In genomic region chr7:17007300-17007699, GRCm38 (mm10) we compare ENCODE assay signal across 11 mouse cellular contexts. TPM values are rescaled to one million over a fixed set of nuclear protein-coding genes. Genes with fewer than 3 reads are reported as not detected.
DNase-seq lines count a peak whose midpoint lies in the region; ATAC-seq lines count a peak whose summit lies in the region.
"Had no signal": no experiment of that assay in that cellular context is flagged by ENCODE, and none has a peak within 500 bp of the region (broad histone marks: within the 10 kb centered on the region; RNA-seq: fewer than 3 reads in every experiment).

No protein-coding gene starts in this region.

- H3K27ac ChIP-seq in liver, embryonic 12.5 days, result no peak overlapping the region
- H3K27ac ChIP-seq in stomach, embryonic 16.5 days (ENCODE audit: low read length), result no peak overlapping the region
- no peak overlapping the region for H3K27ac ChIP-seq in heart, embryonic 10.5 days
- H3K27ac ChIP-seq: forebrain, embryonic 12.5 days; limb, embryonic 15.5 days had no signal

- no peaks in the 10 kb centered on the region for H3K27me3 ChIP-seq in liver, embryonic 12.5 days (replicated peaks)
- H3K27me3 ChIP-seq in stomach, embryonic 16.5 days (ENCODE audit: control insufficient read depth, insufficient read depth, low read length), result no peaks in the 10 kb centered on the region
- H3K27me3 ChIP-seq in heart, embryonic 10.5 days (ENCODE audit: insufficient read depth, poor library complexity, severe bottlenecking), result no peaks in the 10 kb centered on the region
- H3K27me3 ChIP-seq: forebrain, embryonic 12.5 days; limb, embryonic 15.5 days had no signal

- no peak overlapping the region for H3K4me3 ChIP-seq in liver, embryonic 12.5 days
- no peak overlapping the region for H3K4me3 ChIP-seq in stomach, embryonic 16.5 days (replicated peaks; ENCODE audit: low read length)
- H3K4me3 ChIP-seq in heart, embryonic 10.5 days, result no peak overlapping the region
- H3K4me3 ChIP-seq: forebrain, embryonic 12.5 days; limb, embryonic 15.5 days had no signal

- no peak overlapping the region for H3K9ac ChIP-seq in liver, embryonic 12.5 days
- H3K9ac ChIP-seq in stomach, embryonic 16.5 days (ENCODE audit: low read length), result no peak overlapping the region
- H3K9ac ChIP-seq: forebrain, embryonic 12.5 days; limb, embryonic 15.5 days had no signal

- no peak overlapping the region for H3K4me2 ChIP-seq in liver, embryonic 12.5 days
- H3K4me2 ChIP-seq in stomach, embryonic 16.5 days (ENCODE audit: low read depth, low read length), result no peak overlapping the region
- H3K4me2 ChIP-seq: forebrain, embryonic 12.5 days; limb, embryonic 15.5 days had no signal

- H3K9me3 ChIP-seq in liver, embryonic 12.5 days (replicated peaks), result no peaks in the 10 kb centered on the region
- no peaks in the 10 kb centered on the region for H3K9me3 ChIP-seq in stomach, embryonic 16.5 days (replicated peaks; ENCODE audit: control insufficient read depth, low read length)
- H3K9me3 ChIP-seq in heart, embryonic 10.5 days, result no peaks in the 10 kb centered on the region
- H3K9me3 ChIP-seq: forebrain, embryonic 12.5 days; limb, embryonic 15.5 days had no signal

- peaks cover 14% of the 10 kb centered on the region; the same call in 1 of the 2 replicates for H3K4me1 ChIP-seq in liver, embryonic 12.5 days
- H3K4me1 ChIP-seq in stomach, embryonic 16.5 days (ENCODE audit: control insufficient read depth, insufficient read depth, low read length), result 0 out of 2 replicates have a peak, but pooled peaks cover 3% of the 10 kb centered on the region
- no peaks in the 10 kb centered on the region for H3K4me1 ChIP-seq in heart, embryonic 10.5 days
- H3K4me1 ChIP-seq: forebrain, embryonic 12.5 days had no signal

- 83% methylated on average over 4 of the region's 4 CpGs for WGBS in liver, embryonic 12.5 days (ENCODE audit: insufficient replicate concordance)
- 77% methylated on average over 4 of the region's 4 CpGs for WGBS in stomach, embryonic 16.5 days
- WGBS in heart, embryonic 10.5 days, result 86% methylated on average over 4 of the region's 4 CpGs

- ATAC-seq in liver, embryonic 12.5 days, result no peak
- ATAC-seq in stomach, embryonic 16.5 days (ENCODE audit: insufficient read depth, low FRiP score), result peak; percentile 27; the same call in 1 of the 2 replicates

- DNase-seq in liver, result peak; percentile 35
- DNase-seq in T-cell, adult 2 months (ENCODE audit: low spot score), result peak; percentile 26
- DNase-seq in kidney, adult 9 months, result peak; percentile 64
- no peak for DNase-seq in heart, embryonic 10.5 days (ENCODE audit: low spot score)
- no peak for DNase-seq in frontal cortex, adult 2 months (ENCODE audit: extremely low spot score in 1 of 2, low spot score in 1 of 2)
- DNase-seq: adrenal gland, postnatal 10 days; right cerebral cortex, postnatal 14 days had no signal

- H3K36me3 ChIP-seq in liver, embryonic 12.5 days, result peaks cover 92% of the 10 kb centered on the region
- peaks cover 49% of the 10 kb centered on the region for H3K36me3 ChIP-seq in stomach, embryonic 16.5 days (ENCODE audit: control insufficient read depth, insufficient read depth, low read length)
- peaks cover 89% of the 10 kb centered on the region for H3K36me3 ChIP-seq in heart, embryonic 10.5 days

RNA-seq across cellular contexts. Expression of gene Ccdc8, which starts 14.8 kb away (rescaled TPM):
- polyA plus RNA-seq in liver, embryonic 12.5 days (2016; fragmentation: Nextera tagmentation; extraction: Ambion mirVana), result 3.8 and 3.9 TPM in 2 replicates
- polyA plus RNA-seq in stomach, embryonic 16.5 days (2015; fragmentation: Nextera tagmentation; extraction: Ambion mirVana), result 40.4 and 45.1 TPM in 2 replicates
- 13.3 and 19.7 TPM in 2 replicates for polyA plus RNA-seq in heart, embryonic 10.5 days (2016; fragmentation: Nextera tagmentation; extraction: Ambion mirVana)
- polyA plus RNA-seq in frontal cortex, adult 2 months (2012; rRNA removed), result 2.1 and 2.6 TPM in 2 replicates

RNA-seq across cellular contexts. Expression of gene Ppp5c, which starts 20.4 kb away (rescaled TPM):
- polyA plus RNA-seq in liver, embryonic 12.5 days (2016; fragmentation: Nextera tagmentation; extraction: Ambion mirVana), result 70.3 and 75.2 TPM in 2 replicates
- polyA plus RNA-seq in stomach, embryonic 16.5 days (2015; fragmentation: Nextera tagmentation; extraction: Ambion mirVana), result 87.9 and 95.6 TPM in 2 replicates
- 112 and 124 TPM in 2 replicates for polyA plus RNA-seq in heart, embryonic 10.5 days (2016; fragmentation: Nextera tagmentation; extraction: Ambion mirVana)
- polyA plus RNA-seq in frontal cortex, adult 2 months (2012; rRNA removed), result 236 and 239 TPM in 2 replicates

RNA-seq across cellular contexts. Expression of gene Gm42372, which starts 24.4 kb away (rescaled TPM):
- polyA plus RNA-seq in liver, embryonic 12.5 days (2016; fragmentation: Nextera tagmentation; extraction: Ambion mirVana), result 0.07 TPM in 2 replicates
- polyA plus RNA-seq in stomach, embryonic 16.5 days (2015; fragmentation: Nextera tagmentation; extraction: Ambion mirVana), result 0.25 and 0.35 TPM in 2 replicates
- 0.22 and 0.24 TPM in 2 replicates for polyA plus RNA-seq in heart, embryonic 10.5 days (2016; fragmentation: Nextera tagmentation; extraction: Ambion mirVana)
- 58.7 and 72.7 TPM in 2 replicates for polyA plus RNA-seq in frontal cortex, adult 2 months (2012; rRNA removed)

RNA-seq across cellular contexts. Expression of gene Pnmal1, which starts 47.8 kb away (rescaled TPM):
- 0.05 and 0.08 TPM in 2 replicates for polyA plus RNA-seq in liver, embryonic 12.5 days (2016; fragmentation: Nextera tagmentation; extraction: Ambion mirVana)
- 3.2 and 3.4 TPM in 2 replicates for polyA plus RNA-seq in stomach, embryonic 16.5 days (2015; fragmentation: Nextera tagmentation; extraction: Ambion mirVana)
- 0.16 and 0.30 TPM in 2 replicates for polyA plus RNA-seq in heart, embryonic 10.5 days (2016; fragmentation: Nextera tagmentation; extraction: Ambion mirVana)
- polyA plus RNA-seq in frontal cortex, adult 2 months (2012; rRNA removed), result 63.1 and 73.0 TPM in 2 replicates

RNA-seq across cellular contexts. Expression of gene Hif3a, which starts 54.9 kb away (rescaled TPM):
- 21.1 and 22.6 TPM in 2 replicates for polyA plus RNA-seq in liver, embryonic 12.5 days (2016; fragmentation: Nextera tagmentation; extraction: Ambion mirVana)
- 49.6 and 60.1 TPM in 2 replicates for polyA plus RNA-seq in stomach, embryonic 16.5 days (2015; fragmentation: Nextera tagmentation; extraction: Ambion mirVana)
- polyA plus RNA-seq in heart, embryonic 10.5 days (2016; fragmentation: Nextera tagmentation; extraction: Ambion mirVana), result 18.2 and 31.3 TPM in 2 replicates
- 2.6 and 3.4 TPM in 2 replicates for polyA plus RNA-seq in frontal cortex, adult 2 months (2012; rRNA removed)

Comparison
In these comparisons a context has a peak if more than half of its experiments do, and no peak if none do; other contexts are left out.
1. DNase-seq: peak in liver (single experiment), T-cell, adult 2 months (single experiment) and kidney, adult 9 months (single experiment); none in heart, embryonic 10.5 days (single experiment) and frontal cortex, adult 2 months (0 of 2).
2. RNA of gene Gm42372, which starts 24.4 kb away (polyA plus RNA-seq): 58.7 to 72.7 TPM in frontal cortex, adult 2 months; 0.25 to 0.35 TPM in stomach, embryonic 16.5 days, 0.22 to 0.24 TPM in heart, embryonic 10.5 days and 0.07 TPM in liver, embryonic 12.5 days; every median in the first group is over 10 times any median in the second.